Mouse (Mus musculus) liver, embryonic 16.5 days (tissue): ENCODE measurements around the gene Adh5. TPM values are rescaled to one million over a fixed set of nuclear protein-coding genes. Genes with fewer than 3 reads are reported as not detected.
"Not testable (repeated sequence)": the region's sequence is repeated elsewhere in the genome, so short reads cannot be mapped to it uniquely, and the experiment has no call there.

Source experiments
- ATAC-seq: fragments of 200-750 bp; cut with Nextera tagmentation; 2 replicates; pipeline ENCODE4 v1.8.0; 2017; ENCODE audit warnings: low read depth, mild to moderate bottlenecking, moderate number of reproducible peaks, moderate library complexity
- H3K27ac ChIP-seq: fragments of 300-500 bp; sonication (generic); 2 replicates; pipeline ENCODE4 v1.5.1; 2014; ENCODE audit warnings: mild to moderate bottlenecking, low read length
- H3K27me3 ChIP-seq: fragments of 300-500 bp; sonication (generic); 2 replicates; pipeline ENCODE4 v1.6.1; 2014; ENCODE audit warnings: low read depth, low read length, mixed read lengths; ENCODE audit not compliant: control insufficient read depth, insufficient read depth
- H3K36me3 ChIP-seq: fragments of 300-500 bp; sonication (generic); 2 replicates; pipeline ENCODE4 v1.6.1; 2014; ENCODE audit warnings: mild to moderate bottlenecking; ENCODE audit not compliant: control insufficient read depth, insufficient read depth
- H3K4me1 ChIP-seq: fragments of 300-500 bp; sonication (generic); 2 replicates; pipeline ENCODE4 v1.6.1; 2014; ENCODE audit warnings: low read depth, low read length, mixed read lengths; ENCODE audit not compliant: control insufficient read depth
- H3K4me2 ChIP-seq: fragments of 300-500 bp; sonication (generic); 2 replicates; pipeline ENCODE4 v1.6.1; 2014; ENCODE audit warnings: low read depth, low read length, mixed read lengths
- H3K4me3 ChIP-seq: fragments of 300-500 bp; sonication (generic); 2 replicates; pipeline ENCODE4 v1.5.1; 2014; ENCODE audit warnings: low read depth, mild to moderate bottlenecking, low read length
- H3K9ac ChIP-seq: fragments of 300-500 bp; sonication (generic); 2 replicates; pipeline ENCODE4 v1.6.1; 2014; ENCODE audit warnings: low read depth, low read length
- H3K9me3 ChIP-seq: fragments of 300-500 bp; sonication (generic); replicated peaks from 2 replicates; pipeline ENCODE4 v1.6.1; 2016; ENCODE audit warnings: low read length; ENCODE audit not compliant: control insufficient read depth
- WGBS: fragments of 180-500 bp; shearing (Covaris S2); extraction: QIAGEN DNeasy Blood & Tissue Kit; methylation state at CpG from one replicate; pipeline ENCODE4 v1.1.7; 2014; ENCODE audit not compliant: insufficient replicate concordance; 5-methylcytosine and 5-hydroxymethylcytosine counted together
- polyA plus RNA-seq: library from polyadenylated mRNA; unstranded; fragments of >200 nt; fragmentation: Nextera tagmentation; extraction: Ambion mirVana; gene quantifications from 2 replicates; pipeline ENCODE4 v1.2.1, GENCODE M21; 2015

Gene Adh5
- polyA plus RNA-seq, 1 experiment from 2014 or later: 180 TPM

GRCm38 (mm10) chr3:138466656-138467055, 23.8 kb downstream of the Adh5 start:
- not testable (repeated sequence) for H3K9me3 ChIP-seq, H3K9ac ChIP-seq, H3K27me3 ChIP-seq, H3K4me2 ChIP-seq, ATAC-seq, H3K4me1 ChIP-seq, H3K27ac ChIP-seq, H3K4me3 ChIP-seq
- peaks cover 43% of the 10 kb centered on the region for H3K36me3 ChIP-seq
- whole genome bisulfite sequencing: 81% methylated on average over 1 of the region's 1 CpGs

- H3K4me1 ChIP-seq: no peaks in the 10 kb centered on the region
- ATAC-seq: no peak
- H3K27me3 ChIP-seq: no peaks in the 10 kb centered on the region
- no peak overlapping the region for H3K4me3 ChIP-seq
- H3K4me2 ChIP-seq: no peak overlapping the region
- H3K36me3 ChIP-seq: peaks cover 31% of the 10 kb centered on the region
- H3K27ac ChIP-seq: no peak overlapping the region
- H3K9ac ChIP-seq: no peak overlapping the region
- no peaks in the 10 kb centered on the region for H3K9me3 ChIP-seq
- 68% methylated on average over 3 of the region's 3 CpGs for WGBS
Measured at GRCm38 (mm10) chr3:138471066-138471465, 28.2 kb downstream of the Adh5 start.

GRCm38 (mm10) chr3:138479489-138479888, 36.6 kb downstream of the Adh5 start:
- Histone ChIP-seq H3K9ac (no peak overlapping the region), H3K4me1 (peaks cover 11% of the 10 kb centered on the region), H3K4me2 (no peak overlapping the region), H3K27me3 (no peaks in the 10 kb centered on the region), H3K36me3 (peaks cover 4% of the 10 kb centered on the region), H3K4me3 (no peak overlapping the region), H3K27ac (no peak overlapping the region), H3K9me3 (no peaks in the 10 kb centered on the region)
- WGBS: 51% methylated on average over 8 of the region's 8 CpGs
- ATAC-seq: peak; percentile 60

- Histone ChIP-seq H3K4me1 (peaks cover 11% of the 10 kb centered on the region), H3K27ac (no peak overlapping the region), H3K36me3 (peaks cover 8% of the 10 kb centered on the region), H3K27me3 (no peaks in the 10 kb centered on the region), H3K9ac (no peak overlapping the region), H3K4me2 (no peak overlapping the region), H3K9me3 (no peaks in the 10 kb centered on the region), H3K4me3 (no peak overlapping the region)
- ATAC-seq: peak; percentile 49
- 59% methylated on average over 14 of the region's 14 CpGs for WGBS
Measured at GRCm38 (mm10) chr3:138481526-138482284, 38.8 kb downstream of the Adh5 start.

GRCm38 (mm10) chr3:138483240-138483639, 40.3 kb downstream of the Adh5 start:
- H3K4me2 ChIP-seq: no peak overlapping the region
- H3K36me3 ChIP-seq: peaks cover 8% of the 10 kb centered on the region
- WGBS: 65% methylated on average over 2 of the region's 2 CpGs
- H3K9me3 ChIP-seq: no peaks in the 10 kb centered on the region
- peaks cover 21% of the 10 kb centered on the region for H3K4me1 ChIP-seq
- ATAC-seq: no peak
- H3K4me3 ChIP-seq: no peak overlapping the region
- no peaks in the 10 kb centered on the region for H3K27me3 ChIP-seq
- no peak overlapping the region for H3K27ac ChIP-seq
- H3K9ac ChIP-seq: no peak overlapping the region

GRCm38 (mm10) chr3:138488584-138489326, 45.9 kb downstream of the Adh5 start:
- Histone ChIP-seq H3K4me3 (peak overlapping the region; percentile 91), H3K9ac (peak overlapping the region; percentile 90), H3K4me1 (peaks cover 13% of the 10 kb centered on the region), H3K27ac (peak overlapping the region; percentile 78), H3K36me3 (peaks cover 5% of the 10 kb centered on the region), H3K9me3 (no peaks in the 10 kb centered on the region), H3K27me3 (no peaks in the 10 kb centered on the region), H3K4me2 (peak overlapping the region; percentile 88)
- WGBS: under 1% methylated on average over 60 of the region's 61 CpGs
- peak; percentile 58 for ATAC-seq

GRCm38 (mm10) chr3:138489327-138490033, 46.6 kb downstream of the Adh5 start, which contains the start of gene Metap1:
Metap1 (minus strand) TSS chr3:138489515.
- H3K4me3 ChIP-seq: peak within 1 kb of the TSS; percentile 91
- ATAC-seq: peak; percentile 99
- H3K27me3 ChIP-seq: no peaks in the 10 kb centered on the region
- no peaks in the 10 kb centered on the region for H3K9me3 ChIP-seq
- H3K4me2 ChIP-seq: peak within 1 kb of the TSS; percentile 95
- H3K4me1 ChIP-seq: peaks cover 15% of the 10 kb centered on the region
- peaks cover 4% of the 10 kb centered on the region for H3K36me3 ChIP-seq
- peak within 1 kb of the TSS; percentile 78 for H3K27ac ChIP-seq
- H3K9ac ChIP-seq: peak within 1 kb of the TSS; percentile 90
- under 1% methylated on average over 45 of the region's 65 CpGs for WGBS

GRCm38 (mm10) chr3:138490034-138490337, 47.1 kb downstream of the Adh5 start:
- Histone ChIP-seq H3K27me3 (no peaks in the 10 kb centered on the region), H3K4me1 (peaks cover 20% of the 10 kb centered on the region), H3K9ac (peak overlapping the region; percentile 60), H3K4me2 (peak overlapping the region; percentile 95), H3K27ac (peak overlapping the region; percentile 56; the same call in 1 of the 2 replicates), H3K9me3 (no peaks in the 10 kb centered on the region), H3K4me3 (peak overlapping the region; percentile 72), H3K36me3 (no peaks in the 10 kb centered on the region; the same call in 1 of the 2 replicates)
- 4% methylated on average over 6 of the region's 6 CpGs for WGBS
- no peak for ATAC-seq
